Comparison of ENCODE assay signal across 8 mouse cellular contexts in the genomic region with DNA sequence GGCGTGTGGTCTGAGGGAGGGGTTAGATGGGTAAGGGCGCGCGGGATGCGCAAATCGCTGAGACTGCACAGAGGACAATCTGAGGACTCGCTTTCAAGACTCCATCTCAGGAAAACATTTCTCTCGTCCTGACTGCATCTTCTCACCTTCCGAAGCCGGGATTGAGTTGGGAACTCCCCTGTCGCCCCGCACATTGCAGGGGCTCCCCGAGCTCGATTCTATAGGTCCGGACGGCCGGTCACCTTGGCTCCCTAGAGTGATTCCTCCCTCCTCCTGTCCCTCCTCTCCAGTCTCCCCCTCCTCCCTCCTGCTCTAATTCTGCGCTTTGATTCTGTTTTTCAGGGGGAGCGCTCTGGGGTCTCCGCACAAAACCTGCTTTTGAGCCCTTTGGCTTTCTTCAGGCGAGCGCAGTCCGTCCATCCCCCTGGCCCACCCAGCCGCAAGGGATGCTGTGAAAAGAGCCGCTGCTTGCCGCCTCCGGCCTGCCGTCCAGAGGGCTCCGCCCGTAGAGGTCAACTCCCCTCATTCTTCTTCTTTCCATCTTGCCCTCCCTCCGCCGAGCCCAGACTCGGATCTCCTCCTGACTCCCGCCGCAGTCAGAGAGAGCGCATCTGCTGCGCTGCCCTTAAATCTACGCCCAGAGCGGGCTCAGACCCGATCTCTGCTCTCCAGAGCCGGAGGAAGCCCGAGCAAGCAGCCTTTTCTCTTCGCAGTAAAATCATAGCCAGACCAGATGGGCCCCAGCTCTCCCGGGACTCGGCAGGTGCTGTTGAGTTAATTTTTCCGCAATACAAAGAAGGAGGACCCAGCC.
DNase-seq lines count a peak whose midpoint lies in the region; ATAC-seq and TF ChIP-seq lines count a peak whose summit lies in the region.

No protein-coding gene starts in this region.

- TF ChIP-seq EP300 in stomach, postnatal 0 days (optimal IDR thresholded peaks at IDR 0.05): no peak

- no peak for TF ChIP-seq CTCF in stomach, postnatal 0 days (IDR thresholded peaks at IDR 0.05; ENCODE audit: low read depth)

- H3K4me2 ChIP-seq in heart, embryonic 13.5 days: peak overlapping the region; percentile 69
- H3K4me2 ChIP-seq in hindbrain, embryonic 13.5 days: peak overlapping the region; percentile 89
- H3K4me2 ChIP-seq in stomach, postnatal 0 days (replicated peaks; ENCODE audit: low read depth): peak overlapping the region; percentile 25

- WGBS in heart, embryonic 13.5 days: under 1% methylated on average over 46 of the region's 46 CpGs
- WGBS in hindbrain, embryonic 13.5 days: under 1% methylated on average over 46 of the region's 46 CpGs
- under 1% methylated on average over 46 of the region's 46 CpGs for whole genome bisulfite sequencing in midbrain, embryonic 10.5 days
- WGBS in stomach, postnatal 0 days: 1% methylated on average over 46 of the region's 46 CpGs

- H3K27ac ChIP-seq in heart, embryonic 13.5 days (replicated peaks): no peak overlapping the region
- H3K27ac ChIP-seq in hindbrain, embryonic 13.5 days: peak overlapping the region; percentile 100
- peak overlapping the region; percentile 100 for H3K27ac ChIP-seq in midbrain, embryonic 10.5 days (replicated peaks)
- no peak overlapping the region for H3K27ac ChIP-seq in stomach, postnatal 0 days (replicated peaks)

- 0 out of 2 replicates have a peak overlapping the region, but pooled peaks have one; percentile 37 for H3K9ac ChIP-seq in heart, embryonic 13.5 days
- peak overlapping the region; percentile 100 for H3K9ac ChIP-seq in hindbrain, embryonic 13.5 days
- H3K9ac ChIP-seq in stomach, postnatal 0 days (ENCODE audit: low read length): no peak overlapping the region

- H3K9me3 ChIP-seq in heart, embryonic 13.5 days: no peaks in the 10 kb centered on the region; the same call in 1 of the 2 replicates
- H3K9me3 ChIP-seq in hindbrain, embryonic 13.5 days: no peaks in the 10 kb centered on the region
- no peaks in the 10 kb centered on the region for H3K9me3 ChIP-seq in midbrain, embryonic 10.5 days (replicated peaks)
- no peaks in the 10 kb centered on the region for H3K9me3 ChIP-seq in stomach, postnatal 0 days (ENCODE audit: control insufficient read depth, low read length)

- DNase-seq in heart, postnatal 4 days: no peak
- DNase-seq in embryo, embryonic 10 days (ENCODE audit: low spot score): peak; percentile 64
- DNase-seq in midbrain, embryonic 10.5 days (ENCODE audit: low spot score): peak; percentile 70
- no peak for DNase-seq in stomach, postnatal 0 days (ENCODE audit: low spot score)
- no peak for DNase-seq in yolk sac, embryonic 10.5 days (ENCODE audit: low spot score)
- no peak for DNase-seq in B cell, adult 2 months

- H3K4me3 ChIP-seq in heart, embryonic 13.5 days: peak overlapping the region; percentile 42
- H3K4me3 ChIP-seq in hindbrain, embryonic 13.5 days: peak overlapping the region; percentile 90
- peak overlapping the region; percentile 91 for H3K4me3 ChIP-seq in midbrain, embryonic 10.5 days
- H3K4me3 ChIP-seq in stomach, postnatal 0 days (ENCODE audit: low read depth, low read length): no peak overlapping the region

- H3K27me3 ChIP-seq in heart, embryonic 13.5 days (replicated peaks): peaks cover 85% of the 10 kb centered on the region
- no peaks in the 10 kb centered on the region for H3K27me3 ChIP-seq in hindbrain, embryonic 13.5 days
- H3K27me3 ChIP-seq in midbrain, embryonic 10.5 days (ENCODE audit: low read depth, poor library complexity, severe bottlenecking): peaks cover 8% of the 10 kb centered on the region
- H3K27me3 ChIP-seq in stomach, postnatal 0 days (ENCODE audit: control insufficient read depth, insufficient read depth, low read length): peaks cover 12% of the 10 kb centered on the region; the same call in 1 of the 2 replicates

- peaks cover 18% of the 10 kb centered on the region for H3K4me1 ChIP-seq in heart, embryonic 13.5 days
- H3K4me1 ChIP-seq in hindbrain, embryonic 13.5 days (replicated peaks): peaks cover 4% of the 10 kb centered on the region; the same call in 1 of the 2 replicates
- peaks cover 39% of the 10 kb centered on the region for H3K4me1 ChIP-seq in midbrain, embryonic 10.5 days
- no peaks in the 10 kb centered on the region for H3K4me1 ChIP-seq in stomach, postnatal 0 days (replicated peaks; ENCODE audit: control insufficient read depth, insufficient read depth)

- no peak for ATAC-seq in heart, embryonic 13.5 days (ENCODE audit: extremely low read depth, insufficient number of reproducible peaks, low FRiP score, low TSS enrichment)
- ATAC-seq in hindbrain, embryonic 13.5 days (ENCODE audit: low FRiP score): peak; percentile 65
- ATAC-seq in stomach, postnatal 0 days (ENCODE audit: low FRiP score, low TSS enrichment): no peak

- no peaks in the 10 kb centered on the region for H3K36me3 ChIP-seq in heart, embryonic 13.5 days
- peaks cover 15% of the 10 kb centered on the region; the same call in 1 of the 2 replicates for H3K36me3 ChIP-seq in hindbrain, embryonic 13.5 days
- peaks cover 28% of the 10 kb centered on the region for H3K36me3 ChIP-seq in midbrain, embryonic 10.5 days
- no peaks in the 10 kb centered on the region for H3K36me3 ChIP-seq in stomach, postnatal 0 days (ENCODE audit: control insufficient read depth, insufficient read depth, low read length)

Comparison
In these comparisons a context has a peak if more than half of its experiments do, and no peak if none do; other contexts are left out.
1. H3K27ac ChIP-seq: peak in hindbrain, embryonic 13.5 days (single experiment) and midbrain, embryonic 10.5 days (single experiment); none in heart, embryonic 13.5 days (single experiment) and stomach, postnatal 0 days (single experiment).
2. H3K4me2 ChIP-seq: peak in every context shown above with its lines; median percentile 89 in hindbrain, embryonic 13.5 days; 69 in heart, embryonic 13.5 days; 25 in stomach, postnatal 0 days.
3. DNase-seq: peak in embryo, embryonic 10 days (single experiment) and midbrain, embryonic 10.5 days (single experiment); none in heart, postnatal 4 days (single experiment), stomach, postnatal 0 days (single experiment), yolk sac, embryonic 10.5 days (single experiment) and B cell, adult 2 months (0 of 2).